Mouse (Mus musculus): ENCODE data around the gene Kremen1.

Gene Kremen1

GRCm38 (mm10) chr11:5219371-5219770, 42.0 kb downstream of the Kremen1 start:
- DNase-seq (ENCODE audit: low spot score in 2 of 2) = no peak

GRCm38 (mm10) chr11:5215401-5216187, 45.8 kb downstream of the Kremen1 start:
- DNase-seq (ENCODE audit: low spot score in 2 of 2) = peak; percentile 19 to 23

GRCm38 (mm10) chr11:5214483-5215040, 46.8 kb downstream of the Kremen1 start:
- DNase-seq (ENCODE audit: low spot score in 2 of 2) = no peak

GRCm38 (mm10) chr11:5203054-5203453, 58.3 kb downstream of the Kremen1 start:
- DNase-seq (ENCODE audit: low spot score in 2 of 2) = no peak

DNA sequence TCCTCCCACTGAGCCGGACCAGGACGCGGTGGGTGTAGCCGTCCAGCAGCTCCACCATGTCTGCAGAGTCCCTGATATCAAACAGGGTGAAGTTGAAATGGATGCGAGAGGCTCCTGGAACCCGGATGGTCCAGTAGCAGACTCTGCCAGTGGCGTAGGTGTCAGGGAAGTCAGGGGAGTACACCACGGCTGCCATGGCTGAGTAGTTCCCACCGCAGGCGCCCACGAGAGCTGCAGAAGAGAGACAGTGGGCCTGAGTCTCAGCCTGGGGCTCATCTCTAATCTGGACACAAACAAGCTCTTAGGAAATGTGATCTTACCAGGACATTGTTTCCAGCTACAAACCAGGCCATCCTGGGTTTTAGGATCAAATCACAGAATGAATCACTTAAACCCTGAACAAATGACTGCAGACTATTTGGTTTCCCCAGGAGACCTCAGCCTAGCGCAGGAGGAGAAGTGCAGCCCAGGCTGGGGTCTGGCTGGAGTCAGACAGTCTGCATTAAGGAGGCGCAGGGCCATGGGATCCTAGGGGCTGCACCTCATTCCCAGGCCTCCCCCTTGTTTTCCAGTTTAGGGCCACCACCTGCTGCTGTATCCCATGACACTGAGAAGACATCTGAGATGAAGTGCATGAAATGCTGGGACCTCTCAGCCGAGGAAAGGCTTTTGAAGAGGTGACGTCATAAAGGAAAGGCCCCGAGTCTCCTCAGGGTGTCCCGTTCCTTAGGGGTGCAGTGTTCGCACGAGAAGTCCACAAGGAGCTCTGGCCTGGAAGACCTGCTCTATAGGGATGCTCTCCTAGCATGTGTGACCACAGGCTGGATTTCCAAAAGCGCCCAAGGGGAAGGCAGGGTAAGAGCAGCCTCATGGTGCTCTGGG, 59.3 kb downstream of the Kremen1 start:
- DNase-seq (ENCODE audit: low spot score in 2 of 2) = no peak

GRCm38 (mm10) chr11:5199879-5200278, 61.5 kb downstream of the Kremen1 start:
- DNase-seq (ENCODE audit: low spot score in 2 of 2) = no peak

DNA sequence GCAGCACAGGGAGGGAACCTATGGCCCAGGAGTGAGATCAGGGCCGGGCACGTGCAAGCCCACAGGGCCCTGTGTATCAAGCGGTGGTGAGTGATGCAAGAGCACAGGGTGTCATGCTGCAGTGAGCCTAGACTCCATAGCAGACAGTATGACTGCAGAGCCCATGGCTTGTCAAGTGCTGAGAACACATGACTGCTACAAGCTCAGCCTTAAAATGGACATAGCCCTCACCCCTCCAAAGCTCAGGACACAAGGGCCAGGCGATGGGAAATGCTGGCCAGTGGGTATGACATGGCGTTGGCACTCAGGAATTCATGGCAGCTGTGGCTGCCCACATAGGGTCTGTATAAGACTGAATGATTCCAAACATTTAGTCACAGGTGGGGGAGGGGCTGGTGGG, 64.3 kb downstream of the Kremen1 start:
- no peak for DNase-seq (ENCODE audit: low spot score in 2 of 2)

DNA sequence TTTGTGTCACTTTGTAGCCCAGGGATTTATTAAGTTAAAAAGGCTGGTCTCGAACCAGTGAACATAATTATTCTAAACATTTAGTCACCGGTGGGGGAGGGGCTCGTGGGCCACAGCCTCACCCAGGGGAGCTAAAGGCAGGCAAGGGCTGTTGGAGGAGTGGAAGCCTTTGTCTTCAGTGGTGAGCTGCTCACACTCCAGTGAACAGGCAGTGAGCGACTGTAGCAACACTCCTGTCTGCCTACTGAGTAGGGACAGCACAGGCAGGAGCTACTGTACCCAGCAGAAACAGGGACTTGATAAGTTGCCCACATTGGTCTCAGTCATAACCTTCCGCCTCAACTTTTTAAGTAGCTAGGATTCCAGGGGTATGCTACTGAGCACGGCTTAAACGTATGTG, 64.8 kb downstream of the Kremen1 start:
- no peak for DNase-seq (ENCODE audit: low spot score in 2 of 2)

- DNase-seq (ENCODE audit: low spot score in 2 of 2) = no peak
Observed at GRCm38 (mm10) chr11:5193576-5193881, 67.8 kb downstream of the Kremen1 start.

GRCm38 (mm10) chr11:5192840-5193575, 68.3 kb downstream of the Kremen1 start:
- no peak for DNase-seq (ENCODE audit: low spot score in 2 of 2)

DNA sequence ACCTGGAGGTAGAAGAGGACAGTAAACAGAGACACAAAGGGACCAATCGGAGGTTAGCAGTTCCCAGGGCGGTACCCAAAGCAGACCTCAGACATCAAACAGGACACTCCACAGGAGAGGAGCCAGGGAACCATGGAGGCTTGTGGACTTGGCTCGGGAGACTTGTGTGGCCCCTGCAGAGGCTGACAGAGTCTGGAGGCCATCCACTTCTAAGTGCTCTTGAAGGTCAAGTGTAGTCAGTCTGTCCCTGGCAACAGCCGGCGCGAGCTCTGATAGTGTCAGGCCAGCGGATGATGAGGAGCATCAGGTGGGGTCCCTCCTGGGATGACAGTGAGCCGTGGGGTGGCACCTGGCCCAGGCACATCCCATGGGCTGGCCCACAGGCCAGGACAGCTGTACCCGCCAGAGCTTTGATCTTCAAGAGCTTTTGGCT, 69.3 kb downstream of the Kremen1 start:
- DNase-seq (ENCODE audit: low spot score in 2 of 2) = no peak

GRCm38 (mm10) chr11:5189239-5189933, 72.0 kb downstream of the Kremen1 start:
- no peak for DNase-seq (ENCODE audit: low spot score in 2 of 2)

GRCm38 (mm10) chr11:5188170-5188569, 73.2 kb downstream of the Kremen1 start:
- no peak for DNase-seq (ENCODE audit: low spot score in 2 of 2)

DNA sequence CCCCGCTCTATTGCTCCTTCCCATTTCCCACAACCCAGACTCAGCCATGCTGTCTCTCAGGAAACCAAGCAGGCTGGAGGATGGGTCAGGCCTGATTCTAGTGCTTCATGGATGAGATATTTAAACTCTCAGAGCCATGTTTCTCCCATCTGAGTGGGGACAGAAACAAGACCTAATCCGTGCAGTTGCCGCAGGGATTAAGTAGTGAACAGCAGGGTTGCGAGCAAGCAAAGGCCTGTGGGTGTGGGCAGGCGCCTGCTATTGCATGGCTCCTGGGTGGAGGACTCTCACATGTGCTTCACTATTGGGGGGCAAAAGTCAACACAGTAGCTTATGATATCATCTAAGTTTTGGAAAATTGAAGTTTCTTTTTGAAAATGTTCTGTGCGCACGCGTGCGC, 76.5 kb downstream of the Kremen1 start:
- DNase-seq (ENCODE audit: low spot score in 2 of 2) = no peak

DNA sequence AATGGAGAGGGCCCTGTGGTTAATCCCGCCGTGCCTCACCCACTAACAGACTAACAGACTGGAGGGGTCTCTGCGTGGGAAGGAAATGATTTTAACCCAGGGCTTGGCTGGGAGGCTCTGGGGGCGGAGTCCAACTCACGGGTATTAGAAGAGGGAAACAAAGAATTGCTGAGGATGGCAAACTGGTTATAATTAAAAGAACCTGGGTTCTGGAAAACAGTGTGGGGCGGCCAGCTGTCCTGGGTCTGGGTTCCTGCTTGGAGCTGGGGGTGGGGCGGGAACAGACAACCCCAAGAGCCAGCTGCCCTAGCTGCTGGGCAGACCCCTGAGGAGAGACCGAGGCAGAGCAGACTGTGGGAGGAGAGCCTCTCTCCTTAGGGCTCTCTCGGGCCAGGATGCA, 77.1 kb downstream of the Kremen1 start:
- no peak for DNase-seq (ENCODE audit: low spot score in 2 of 2)

DNA sequence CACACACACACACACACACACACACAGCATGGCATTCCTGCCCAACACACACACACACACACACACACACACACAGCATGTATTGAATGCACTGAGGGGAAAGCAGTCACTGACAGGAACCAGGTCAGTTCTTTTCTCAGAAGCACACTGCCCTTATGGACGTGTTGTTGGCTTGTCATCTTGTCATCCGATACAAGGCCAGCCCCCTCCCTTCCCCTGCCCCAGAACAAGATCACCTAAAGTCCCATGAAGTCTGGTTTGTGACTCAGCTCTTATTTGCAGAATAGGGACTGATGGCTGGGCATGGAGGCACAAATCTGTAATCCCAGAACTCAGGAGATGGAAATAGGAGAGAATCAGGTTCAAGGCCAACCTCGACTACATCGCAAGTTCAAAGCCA, 78.5 kb downstream of the Kremen1 start:
- DNase-seq (ENCODE audit: low spot score in 2 of 2) = no peak

GRCm38 (mm10) chr11:5181850-5182404, 79.4 kb downstream of the Kremen1 start:
- DNase-seq (ENCODE audit: low spot score in 2 of 2) = peak; percentile 92 to 98

DNA sequence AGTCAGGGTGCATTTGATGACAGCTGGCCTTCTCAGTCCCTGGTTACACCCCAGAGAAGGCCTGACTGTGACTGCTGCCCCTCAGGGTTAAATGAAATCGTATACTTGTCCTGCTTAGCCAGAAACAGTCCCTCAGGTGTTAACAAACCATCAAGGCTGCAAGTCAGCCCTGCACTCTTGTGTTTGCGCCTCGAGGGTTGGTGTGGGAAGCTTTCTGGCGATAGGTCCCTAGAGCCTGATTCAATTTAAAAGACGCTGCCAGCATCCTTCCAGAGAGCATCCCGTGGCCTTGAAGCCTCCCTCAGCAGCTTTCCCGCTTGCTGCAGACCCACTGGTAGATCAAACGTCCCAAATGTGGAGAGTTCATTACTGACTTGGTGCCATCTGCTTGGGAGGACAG, 82.0 kb downstream of the Kremen1 start:
- DNase-seq (ENCODE audit: low spot score in 2 of 2) = no peak

DNA sequence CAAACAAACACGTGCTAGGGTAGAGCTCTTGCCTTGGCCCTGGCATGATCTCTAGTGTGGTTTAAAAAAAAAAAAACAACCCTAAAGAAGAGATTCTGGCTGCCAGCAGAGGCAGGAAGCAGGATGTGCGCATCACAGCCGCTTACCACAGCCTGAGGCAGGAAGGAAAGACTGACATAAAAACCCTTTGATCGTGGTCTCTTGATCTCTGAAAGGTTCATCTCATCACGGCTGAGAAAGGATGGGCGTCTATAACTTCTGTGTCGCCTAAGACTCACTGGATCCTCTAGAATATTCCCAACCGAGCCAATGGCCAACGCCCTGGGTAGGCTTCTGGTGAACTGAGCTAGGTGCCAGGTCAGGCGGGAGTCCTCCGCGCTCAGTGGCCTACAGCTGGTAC, 84.2 kb downstream of the Kremen1 start:
- DNase-seq (ENCODE audit: low spot score in 2 of 2) = peak; percentile 76 to 83

- DNase-seq (ENCODE audit: low spot score in 2 of 2) = peak; percentile 51 to 62
Observed at GRCm38 (mm10) chr11:5176685-5177084, 84.7 kb downstream of the Kremen1 start.

DNA sequence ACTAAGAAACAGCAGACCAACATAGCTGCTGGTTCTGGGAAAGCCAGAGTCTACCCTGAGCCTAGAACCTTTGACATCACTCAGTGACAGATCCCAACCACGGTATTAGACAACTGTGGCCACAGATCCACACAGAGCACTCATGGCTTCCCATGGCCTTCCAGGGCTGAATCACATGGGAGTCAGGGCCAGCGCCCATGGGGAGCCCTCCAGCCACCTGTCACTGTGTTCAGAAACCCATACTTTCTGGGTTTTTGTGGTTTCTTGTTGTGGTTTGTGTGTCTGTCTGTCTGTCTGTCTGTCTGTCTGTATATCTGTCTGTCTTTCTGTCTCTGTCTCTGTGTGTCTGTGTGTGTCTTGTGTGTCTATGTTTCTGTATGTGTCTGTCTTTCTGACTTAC, 85.5 kb downstream of the Kremen1 start:
- DNase-seq (ENCODE audit: low spot score in 2 of 2) = no peak
